Mouse (Mus musculus): Measurements from ENCODE around the gene Aifm1.
A peak's percentile ranks its signal among the peaks of the same experiment; 100 is the strongest.

Gene Aifm1

GRCm38 (mm10) chrX:48513166-48513807, at the start of gene Aifm1:
Aifm1 (minus strand) TSS chrX:48513563.
- DNase-seq (ENCODE audit: extremely low read depth, low read depth, low spot score) = peak; percentile 34

GRCm38 (mm10) chrX:48532175-48532574, 18.8 kb upstream of the Aifm1 start:
- DNase-seq (ENCODE audit: extremely low read depth, low read depth, low spot score) = no peak

- DNase-seq (ENCODE audit: extremely low read depth, low read depth, low spot score) = no peak
Observed at GRCm38 (mm10) chrX:48526435-48526834, 13.1 kb upstream of the Aifm1 start.

GRCm38 (mm10) chrX:48525866-48526265, 12.5 kb upstream of the Aifm1 start:
- DNase-seq (ENCODE audit: extremely low read depth, low read depth, low spot score) = no peak

- no peak for DNase-seq (ENCODE audit: extremely low read depth, low read depth, low spot score)
Observed at GRCm38 (mm10) chrX:48525332-48525731, 12.0 kb upstream of the Aifm1 start.

GRCm38 (mm10) chrX:48523512-48523911, 10.1 kb upstream of the Aifm1 start:
- DNase-seq (ENCODE audit: extremely low read depth, low read depth, low spot score) = no peak

GRCm38 (mm10) chrX:48521651-48522050, 8.3 kb upstream of the Aifm1 start:
- DNase-seq (ENCODE audit: extremely low read depth, low read depth, low spot score) = no peak

- no peak for DNase-seq (ENCODE audit: extremely low read depth, low read depth, low spot score)
Observed at GRCm38 (mm10) chrX:48519549-48520085, 6.3 kb upstream of the Aifm1 start.

GRCm38 (mm10) chrX:48518808-48519548, 5.6 kb upstream of the Aifm1 start, which contains the start of gene Rab33a:
Rab33a (plus strand) TSS chrX:48519285.
- no peak for DNase-seq (ENCODE audit: extremely low read depth, low read depth, low spot score)

GRCm38 (mm10) chrX:48518211-48518807, 4.9 kb upstream of the Aifm1 start:
- no peak for DNase-seq (ENCODE audit: extremely low read depth, low read depth, low spot score)

- no peak for DNase-seq (ENCODE audit: extremely low read depth, low read depth, low spot score)
Observed at GRCm38 (mm10) chrX:48513824-48514223, 461 bp upstream of the Aifm1 start.

- no peak for DNase-seq (ENCODE audit: extremely low read depth, low read depth, low spot score)
Observed at GRCm38 (mm10) chrX:48493763-48494162, 19.6 kb downstream of the Aifm1 start.

- peak; percentile 16 for DNase-seq (ENCODE audit: extremely low read depth, low read depth, low spot score)
Observed at GRCm38 (mm10) chrX:48481687-48482086, 31.7 kb downstream of the Aifm1 start.

GRCm38 (mm10) chrX:48481095-48481494, 32.3 kb downstream of the Aifm1 start:
- DNase-seq (ENCODE audit: extremely low read depth, low read depth, low spot score) = no peak

GRCm38 (mm10) chrX:48467355-48467946, 45.9 kb downstream of the Aifm1 start:
- DNase-seq (ENCODE audit: extremely low read depth, low read depth, low spot score) = no peak

GRCm38 (mm10) chrX:48466174-48466573, 47.2 kb downstream of the Aifm1 start:
- DNase-seq (ENCODE audit: extremely low read depth, low read depth, low spot score) = no peak

- no peak for DNase-seq (ENCODE audit: extremely low read depth, low read depth, low spot score)
Observed at GRCm38 (mm10) chrX:48464436-48464835, 48.9 kb downstream of the Aifm1 start.

- no peak for DNase-seq (ENCODE audit: extremely low read depth, low read depth, low spot score)
Observed at GRCm38 (mm10) chrX:48463636-48464035, 49.7 kb downstream of the Aifm1 start.

- no peak for DNase-seq (ENCODE audit: extremely low read depth, low read depth, low spot score)
Observed at GRCm38 (mm10) chrX:48462754-48463507, 50.4 kb downstream of the Aifm1 start, which contains the start of gene Elf4. Elf4 (minus strand) TSS chrX:48463132.

GRCm38 (mm10) chrX:48462297-48462696, 51.1 kb downstream of the Aifm1 start:
- no peak for DNase-seq (ENCODE audit: extremely low read depth, low read depth, low spot score)

- DNase-seq (ENCODE audit: extremely low read depth, low read depth, low spot score) = no peak
Observed at GRCm38 (mm10) chrX:48461006-48461405, 52.4 kb downstream of the Aifm1 start.
